Mouse (Mus musculus): ENCODE results near the gene Slc19a3. TPM values are rescaled to one million over a fixed set of nuclear protein-coding genes. Genes with fewer than 3 reads are reported as not detected.

Gene Slc19a3
- polyA plus RNA-seq (2015; fragmentation: Nextera tagmentation; extraction: Ambion mirVana), result 1.2 TPM in 2 replicates

DNA sequence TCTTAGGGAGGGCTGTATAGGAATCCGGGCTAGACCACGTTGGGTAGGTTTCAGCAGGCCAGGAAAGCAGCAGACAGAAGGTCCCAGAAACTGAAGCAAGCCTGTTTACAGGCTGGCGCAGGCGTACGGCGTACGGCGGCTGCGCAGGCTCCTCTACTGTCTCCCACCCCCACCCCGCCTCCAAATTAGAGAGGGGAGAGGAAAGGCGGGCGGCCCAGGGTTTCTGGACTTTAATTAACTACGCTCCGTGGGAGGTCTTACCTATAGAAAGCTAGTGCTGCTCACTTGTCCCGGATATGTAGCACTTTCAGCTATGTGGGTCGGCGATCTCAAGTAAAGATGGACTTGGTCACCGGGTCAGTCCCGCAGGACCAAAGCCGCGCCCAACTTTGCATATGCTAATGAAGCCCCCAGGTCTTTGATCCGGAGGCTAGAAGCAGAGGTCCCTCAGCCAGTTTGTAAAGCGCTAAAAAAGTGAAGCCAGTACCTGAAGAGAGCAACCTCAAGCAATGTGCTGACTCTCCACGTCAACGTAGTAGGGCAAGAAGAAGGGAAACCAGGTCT is at the start of gene Slc19a3:
Slc19a3 (minus strand) TSS at position 340 of the 564 bp plus-strand sequence.
- Histone ChIP-seq H3K4me2 (ENCODE audit: low read length) (peak within 1 kb of the TSS; percentile 91), H3K27me3 (replicated peaks; ENCODE audit: control insufficient read depth, insufficient read depth, low read length) (no peaks in the 10 kb centered on the region), H3K9me3 (ENCODE audit: control insufficient read depth, low read length) (no peaks in the 10 kb centered on the region), H3K4me3 (replicated peaks; ENCODE audit: low read length) (peak within 1 kb of the TSS; percentile 62), H3K27ac (ENCODE audit: low read length) (0 out of 2 replicates have a peak within 1 kb of the TSS, but pooled peaks have one; percentile 23), H3K4me1 (replicated peaks; ENCODE audit: control insufficient read depth, insufficient read depth, low read length) (peaks cover 8% of the 10 kb centered on the region; the same call in 1 of the 2 replicates), H3K36me3 (ENCODE audit: control insufficient read depth, insufficient read depth) (no peaks in the 10 kb centered on the region), H3K9ac (replicated peaks; ENCODE audit: low read depth, low read length) (peak within 1 kb of the TSS; percentile 64)
- under 1% methylated on average over 25 of the region's 25 CpGs for WGBS
- peak; percentile 96 for ATAC-seq

DNA sequence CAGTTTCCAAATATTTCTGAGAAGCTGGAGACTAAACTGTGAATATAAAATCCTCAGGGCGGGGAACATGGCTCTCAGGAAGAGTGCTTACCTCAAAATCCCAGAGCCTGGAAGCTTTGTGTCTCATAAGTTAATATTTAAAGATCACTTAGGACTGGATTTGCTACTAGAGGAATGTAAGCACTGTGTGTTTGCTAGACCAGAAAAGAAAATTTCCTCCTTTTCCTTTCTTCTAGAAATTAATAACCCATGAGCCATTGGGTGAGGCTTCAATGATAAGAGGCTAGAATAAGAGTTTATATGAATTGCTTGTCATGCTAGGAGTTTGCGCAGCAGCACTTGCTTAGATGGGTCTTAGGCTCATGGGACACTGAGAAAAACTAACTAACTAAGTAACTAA is 46.5 kb upstream of the Slc19a3 start:
- Histone ChIP-seq H3K27ac (ENCODE audit: low read length) (no peak overlapping the region), H3K36me3 (ENCODE audit: control insufficient read depth, insufficient read depth) (no peaks in the 10 kb centered on the region), H3K9ac (replicated peaks; ENCODE audit: low read depth, low read length) (no peak overlapping the region), H3K27me3 (replicated peaks; ENCODE audit: control insufficient read depth, insufficient read depth, low read length) (no peaks in the 10 kb centered on the region), H3K4me3 (replicated peaks; ENCODE audit: low read length) (no peak overlapping the region), H3K4me1 (replicated peaks; ENCODE audit: control insufficient read depth, insufficient read depth, low read length) (no peaks in the 10 kb centered on the region), H3K9me3 (ENCODE audit: control insufficient read depth, low read length) (no peaks in the 10 kb centered on the region), H3K4me2 (ENCODE audit: low read length) (no peak overlapping the region)
- no peak for ATAC-seq
- WGBS, result 87% methylated on average over 2 of the region's 2 CpGs

DNA sequence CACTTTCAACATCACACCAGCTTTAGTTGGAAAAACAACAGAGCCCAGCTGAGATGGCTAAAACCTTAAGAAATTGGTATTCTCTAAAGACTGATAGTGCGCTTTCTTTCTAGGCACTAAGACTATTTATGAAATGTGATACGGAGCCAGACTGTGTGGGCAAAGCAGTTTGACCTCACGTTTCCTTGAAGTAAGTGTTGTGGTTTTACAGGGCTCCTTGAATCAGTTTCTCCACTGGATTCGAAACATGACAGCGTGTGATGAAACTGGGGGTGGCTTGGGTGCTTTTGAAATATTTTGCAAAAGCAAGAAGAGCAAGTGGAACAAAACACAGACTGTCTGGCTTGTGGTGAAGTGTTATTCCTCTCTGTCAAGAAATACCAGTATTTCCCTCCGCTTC is 38.8 kb upstream of the Slc19a3 start:
- no peaks in the 10 kb centered on the region for H3K27me3 ChIP-seq (replicated peaks; ENCODE audit: control insufficient read depth, insufficient read depth, low read length)
- H3K9ac ChIP-seq (replicated peaks; ENCODE audit: low read depth, low read length), result no peak overlapping the region
- H3K4me3 ChIP-seq (replicated peaks; ENCODE audit: low read length), result no peak overlapping the region
- no peaks in the 10 kb centered on the region for H3K36me3 ChIP-seq (ENCODE audit: control insufficient read depth, insufficient read depth)
- H3K9me3 ChIP-seq (ENCODE audit: control insufficient read depth, low read length), result no peaks in the 10 kb centered on the region
- H3K4me1 ChIP-seq (replicated peaks; ENCODE audit: control insufficient read depth, insufficient read depth, low read length), result no peaks in the 10 kb centered on the region; the same call in 1 of the 2 replicates
- ATAC-seq, result no peak
- WGBS, result 85% methylated on average over 6 of the region's 6 CpGs
- no peak overlapping the region for H3K27ac ChIP-seq (ENCODE audit: low read length)
- no peak overlapping the region for H3K4me2 ChIP-seq (ENCODE audit: low read length)

DNA sequence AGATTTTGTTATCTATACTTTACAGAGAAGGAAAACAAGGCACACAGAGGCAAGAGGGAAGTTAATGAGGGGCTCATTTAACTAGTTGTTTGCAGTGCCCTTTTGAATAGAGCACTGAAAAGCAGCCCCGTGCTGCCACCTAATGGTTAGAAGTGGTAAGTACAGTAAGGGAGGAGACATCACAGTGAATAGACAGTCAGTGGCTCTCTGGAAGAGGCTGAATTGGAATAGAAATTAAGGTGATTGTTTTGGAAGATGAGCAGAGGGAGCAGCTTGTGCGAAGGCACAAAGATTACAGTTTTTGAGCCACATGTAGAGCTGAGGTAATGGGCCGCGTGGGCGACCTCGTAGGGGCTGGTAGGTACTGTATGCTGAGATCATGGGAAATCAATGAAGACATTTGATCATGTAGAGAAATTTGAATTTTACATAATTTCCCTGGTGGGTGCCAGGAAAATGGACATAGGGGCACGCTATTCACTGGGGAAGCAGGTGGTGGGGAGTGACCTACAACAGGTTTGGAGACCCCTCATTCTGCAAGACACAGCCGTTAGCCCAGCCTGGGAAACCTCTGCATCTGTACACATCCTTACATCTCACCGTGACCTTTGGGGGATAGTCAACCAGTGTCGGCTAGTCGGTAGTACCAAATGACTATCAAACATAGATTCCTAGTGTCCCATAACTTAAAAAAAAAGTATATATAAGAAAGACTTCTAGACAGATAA is 38.1 kb upstream of the Slc19a3 start:
- 50% methylated on average over 11 of the region's 11 CpGs for WGBS
- no peak overlapping the region for H3K27ac ChIP-seq (ENCODE audit: low read length)
- H3K27me3 ChIP-seq (replicated peaks; ENCODE audit: control insufficient read depth, insufficient read depth, low read length), result no peaks in the 10 kb centered on the region
- H3K4me1 ChIP-seq (replicated peaks; ENCODE audit: control insufficient read depth, insufficient read depth, low read length), result no peaks in the 10 kb centered on the region; the same call in 1 of the 2 replicates
- ATAC-seq, result peak; percentile 98
- H3K36me3 ChIP-seq (ENCODE audit: control insufficient read depth, insufficient read depth), result no peaks in the 10 kb centered on the region
- H3K9ac ChIP-seq (replicated peaks; ENCODE audit: low read depth, low read length), result no peak overlapping the region
- peak overlapping the region; percentile 25 for H3K4me3 ChIP-seq (replicated peaks; ENCODE audit: low read length)
- no peaks in the 10 kb centered on the region for H3K9me3 ChIP-seq (ENCODE audit: control insufficient read depth, low read length)
- H3K4me2 ChIP-seq (ENCODE audit: low read length), result peak overlapping the region; percentile 50

DNA sequence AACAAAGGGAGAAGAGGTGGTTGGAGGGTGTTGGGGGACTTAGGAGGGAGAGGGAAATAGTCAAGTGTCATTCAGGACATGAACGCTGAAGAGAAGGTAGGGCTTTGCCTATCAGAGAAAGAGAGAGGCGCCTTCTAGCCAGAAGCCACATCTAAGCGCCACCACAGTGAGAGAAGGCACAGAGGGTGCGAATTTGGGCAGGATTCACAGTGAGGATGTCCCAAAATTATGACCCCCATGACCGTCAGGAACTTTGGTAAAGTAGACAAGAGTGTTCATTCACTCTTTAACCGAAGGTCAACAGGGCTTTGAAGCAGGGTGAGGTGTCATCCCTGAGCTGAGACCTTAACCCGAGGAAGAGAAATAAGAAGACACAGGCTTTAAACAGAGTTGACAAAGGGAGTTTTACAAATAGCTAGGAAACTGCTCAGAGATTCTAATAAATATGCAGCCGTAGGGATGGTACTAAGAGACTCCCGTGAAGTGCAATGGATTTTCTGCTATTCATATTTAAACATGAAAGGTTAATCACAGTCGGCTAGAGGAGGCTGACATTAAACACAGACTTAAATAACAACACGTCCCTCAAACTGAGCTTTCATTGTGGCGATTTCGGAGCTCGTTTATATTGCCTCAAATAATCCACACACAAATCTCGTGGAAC is 37.4 kb upstream of the Slc19a3 start:
- peak overlapping the region; percentile 50 for H3K4me2 ChIP-seq (ENCODE audit: low read length)
- H3K4me3 ChIP-seq (replicated peaks; ENCODE audit: low read length), result peak overlapping the region; percentile 25
- no peak overlapping the region; the same call in 1 of the 2 replicates for H3K9ac ChIP-seq (replicated peaks; ENCODE audit: low read depth, low read length)
- WGBS, result 29% methylated on average over 15 of the region's 15 CpGs
- H3K4me1 ChIP-seq (replicated peaks; ENCODE audit: control insufficient read depth, insufficient read depth, low read length), result no peaks in the 10 kb centered on the region; the same call in 1 of the 2 replicates
- ATAC-seq, result peak; percentile 72
- no peaks in the 10 kb centered on the region for H3K27me3 ChIP-seq (replicated peaks; ENCODE audit: control insufficient read depth, insufficient read depth, low read length)
- no peaks in the 10 kb centered on the region for H3K36me3 ChIP-seq (ENCODE audit: control insufficient read depth, insufficient read depth)
- no peaks in the 10 kb centered on the region for H3K9me3 ChIP-seq (ENCODE audit: control insufficient read depth, low read length)
- no peak overlapping the region for H3K27ac ChIP-seq (ENCODE audit: low read length)

DNA sequence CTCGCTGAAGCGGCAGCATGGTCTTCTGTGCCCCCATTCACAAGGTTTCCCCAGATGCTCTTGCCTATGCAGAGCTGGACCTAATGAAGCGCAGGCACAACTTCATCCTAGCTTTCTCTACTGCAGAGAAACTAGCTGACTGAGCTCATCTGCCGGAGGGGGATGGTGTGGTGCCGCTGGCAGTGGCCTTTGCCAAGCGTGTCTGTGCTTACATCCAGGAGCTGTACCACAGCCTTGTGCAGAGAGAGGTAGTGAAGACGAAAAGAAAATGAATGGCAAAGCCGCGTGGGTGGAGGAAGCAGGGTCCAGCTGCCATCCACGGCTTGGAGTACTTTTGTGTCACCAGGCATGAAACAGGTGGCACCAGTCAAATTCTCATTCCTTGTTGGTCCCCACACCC is 29.0 kb upstream of the Slc19a3 start:
- ATAC-seq, result no peak
- WGBS, result 78% methylated on average over 10 of the region's 10 CpGs
- no peak overlapping the region for H3K4me2 ChIP-seq (ENCODE audit: low read length)
- no peaks in the 10 kb centered on the region for H3K9me3 ChIP-seq (ENCODE audit: control insufficient read depth, low read length)
- H3K27ac ChIP-seq (ENCODE audit: low read length), result no peak overlapping the region
- no peaks in the 10 kb centered on the region for H3K27me3 ChIP-seq (replicated peaks; ENCODE audit: control insufficient read depth, insufficient read depth, low read length)
- no peak overlapping the region for H3K4me3 ChIP-seq (replicated peaks; ENCODE audit: low read length)
- no peak overlapping the region for H3K9ac ChIP-seq (replicated peaks; ENCODE audit: low read depth, low read length)
- no peaks in the 10 kb centered on the region for H3K4me1 ChIP-seq (replicated peaks; ENCODE audit: control insufficient read depth, insufficient read depth, low read length)
- H3K36me3 ChIP-seq (ENCODE audit: control insufficient read depth, insufficient read depth), result no peaks in the 10 kb centered on the region

DNA sequence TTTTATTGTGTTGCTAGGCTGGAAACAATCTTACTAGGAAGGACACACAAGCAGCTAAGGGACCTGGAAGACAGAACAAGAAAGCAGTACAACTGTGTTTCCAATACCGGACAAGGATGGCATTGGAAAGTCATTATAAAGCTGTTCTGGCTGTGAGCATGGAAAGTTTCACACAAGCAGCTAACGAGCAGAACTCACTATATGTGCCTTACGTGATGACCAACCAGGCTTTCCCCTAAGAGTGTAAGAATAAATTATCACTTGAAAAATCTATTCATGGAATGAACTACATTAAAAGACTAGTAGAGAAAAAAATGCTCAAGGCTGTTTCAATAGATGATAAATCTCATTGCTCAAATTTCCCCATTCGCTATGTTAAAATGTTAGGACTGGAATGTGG is 28.3 kb upstream of the Slc19a3 start:
- Histone ChIP-seq H3K9ac (replicated peaks; ENCODE audit: low read depth, low read length) (no peak overlapping the region), H3K4me1 (replicated peaks; ENCODE audit: control insufficient read depth, insufficient read depth, low read length) (no peaks in the 10 kb centered on the region), H3K4me3 (replicated peaks; ENCODE audit: low read length) (no peak overlapping the region), H3K27me3 (replicated peaks; ENCODE audit: control insufficient read depth, insufficient read depth, low read length) (no peaks in the 10 kb centered on the region), H3K4me2 (ENCODE audit: low read length) (no peak overlapping the region), H3K27ac (ENCODE audit: low read length) (no peak overlapping the region), H3K36me3 (ENCODE audit: control insufficient read depth, insufficient read depth) (no peaks in the 10 kb centered on the region), H3K9me3 (ENCODE audit: control insufficient read depth, low read length) (no peaks in the 10 kb centered on the region)
- ATAC-seq, result 0 out of 2 replicates have a peak, but pooled peaks have one; percentile 15
- WGBS, result 58% methylated on average over 4 of the region's 4 CpGs

DNA sequence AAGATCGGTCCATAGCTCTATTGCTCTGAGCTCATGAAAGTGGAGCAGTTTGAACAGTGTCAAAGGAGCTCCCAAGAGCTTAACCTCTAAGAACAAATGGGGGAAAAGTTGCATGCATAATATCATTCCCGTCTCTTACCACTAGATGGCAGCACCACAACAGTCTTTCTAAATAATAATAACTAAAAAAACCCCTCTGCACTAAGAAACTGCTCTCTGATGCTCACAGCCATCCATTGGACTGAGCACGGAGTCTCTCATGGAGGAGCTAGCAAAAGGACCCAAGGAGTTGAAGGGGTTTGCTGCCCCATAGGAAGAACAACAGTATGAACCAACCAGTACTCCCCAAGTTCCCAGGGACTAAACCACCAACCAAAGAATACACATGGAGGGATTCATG is 26.6 kb upstream of the Slc19a3 start:
- 30% methylated on average over 3 of the region's 3 CpGs for WGBS
- Histone ChIP-seq H3K4me2 (ENCODE audit: low read length) (no peak overlapping the region), H3K36me3 (ENCODE audit: control insufficient read depth, insufficient read depth) (no peaks in the 10 kb centered on the region), H3K4me1 (replicated peaks; ENCODE audit: control insufficient read depth, insufficient read depth, low read length) (no peaks in the 10 kb centered on the region), H3K9ac (replicated peaks; ENCODE audit: low read depth, low read length) (no peak overlapping the region), H3K4me3 (replicated peaks; ENCODE audit: low read length) (no peak overlapping the region), H3K27me3 (replicated peaks; ENCODE audit: control insufficient read depth, insufficient read depth, low read length) (no peaks in the 10 kb centered on the region), H3K27ac (ENCODE audit: low read length) (no peak overlapping the region), H3K9me3 (ENCODE audit: control insufficient read depth, low read length) (no peaks in the 10 kb centered on the region)
- 0 out of 2 replicates have a peak, but pooled peaks have one; percentile 28 for ATAC-seq

DNA sequence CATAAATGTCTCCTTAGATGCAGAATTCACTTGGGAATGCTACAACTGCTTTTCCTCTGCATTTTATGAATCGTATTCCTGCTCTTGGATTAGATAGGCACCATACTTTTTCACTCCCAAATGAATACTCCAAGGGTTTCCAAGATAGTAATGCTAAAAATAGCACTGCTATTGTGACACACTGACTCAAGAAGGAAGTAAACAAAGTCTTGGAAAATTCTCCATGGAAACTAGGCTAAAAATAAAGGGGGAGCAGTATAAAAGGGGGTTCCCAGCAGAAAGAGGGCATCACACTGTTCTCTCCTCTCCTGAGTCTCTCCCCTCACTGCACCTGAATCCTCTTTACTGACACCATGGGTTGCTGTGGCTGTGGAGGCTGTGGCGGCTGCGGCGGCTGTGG is 22.4 kb upstream of the Slc19a3 start, which contains the start of gene Krtap28-13:
Krtap28-13 (plus strand) TSS at position 288 of the 400 bp plus-strand sequence.
- no peak within 1 kb of the TSS for H3K27ac ChIP-seq (ENCODE audit: low read length)
- no peaks in the 10 kb centered on the region for H3K9me3 ChIP-seq (ENCODE audit: control insufficient read depth, low read length)
- no peaks in the 10 kb centered on the region for H3K36me3 ChIP-seq (ENCODE audit: control insufficient read depth, insufficient read depth)
- no peak; the same call in 1 of the 2 replicates for ATAC-seq
- no peak within 1 kb of the TSS for H3K9ac ChIP-seq (replicated peaks; ENCODE audit: low read depth, low read length)
- 93% methylated on average over 4 of the region's 4 CpGs for WGBS
- H3K4me1 ChIP-seq (replicated peaks; ENCODE audit: control insufficient read depth, insufficient read depth, low read length), result no peaks in the 10 kb centered on the region
- H3K27me3 ChIP-seq (replicated peaks; ENCODE audit: control insufficient read depth, insufficient read depth, low read length), result no peaks in the 10 kb centered on the region
- H3K4me3 ChIP-seq (replicated peaks; ENCODE audit: low read length), result no peak within 1 kb of the TSS
- H3K4me2 ChIP-seq (ENCODE audit: low read length), result no peak within 1 kb of the TSS

Measured in forebrain, embryonic 16.5 days (tissue).